Mouse (Mus musculus) urinary bladder, postnatal 4 days (tissue): ENCODE results near the gene Rnf157.
"Not testable (repeated sequence)": the region's sequence is repeated elsewhere in the genome, so short reads cannot be mapped to it uniquely, and the experiment has no call there.

Source experiments
- DNase-seq, 2 experiments: peaks; one replicate each; pipeline ENCODE4 v3.0.0; 2021 to 2022; ENCODE audit warnings: low spot score in 2 of 2

The Rnf157 gene

DNA sequence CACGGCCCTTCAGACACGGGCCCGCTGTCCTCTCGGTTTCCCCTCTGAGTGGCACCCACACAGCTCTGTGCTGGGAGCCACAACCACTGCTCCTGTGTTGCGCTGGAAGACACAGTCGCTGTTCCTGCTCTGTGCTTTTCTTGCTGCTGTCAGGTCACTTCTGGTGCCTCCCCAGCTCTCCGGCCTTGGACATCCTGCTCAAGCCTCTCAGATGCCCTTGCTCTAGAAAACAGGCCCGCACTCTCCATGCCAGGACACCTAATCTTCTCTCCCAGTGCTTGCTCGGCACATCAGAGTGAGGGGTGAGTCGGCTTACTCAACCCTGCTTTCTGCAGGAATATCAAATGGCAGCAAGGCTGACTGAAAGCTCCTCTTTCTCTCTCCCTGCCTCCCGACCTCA, 28.7 kb downstream of the Rnf157 start:
- DNase-seq: no peak

DNA sequence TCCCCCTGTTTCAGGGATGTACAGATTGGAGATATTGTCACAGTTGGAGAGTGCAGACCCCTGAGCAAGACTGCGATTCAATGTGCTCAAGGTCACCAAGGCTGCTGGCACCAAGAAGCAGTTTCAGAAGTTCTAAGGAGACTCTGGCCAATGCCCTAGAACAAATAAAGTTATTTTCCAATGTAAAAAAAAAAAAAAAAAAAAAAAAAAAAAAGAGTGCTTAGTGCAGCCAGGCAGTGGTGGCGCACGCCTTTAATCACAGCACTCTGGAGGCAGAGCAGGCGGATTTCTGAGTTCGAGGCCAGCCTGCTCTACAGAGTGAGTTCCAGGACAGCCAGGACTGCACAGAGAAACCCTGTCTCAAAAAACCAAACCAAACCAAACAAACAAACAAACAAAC, 29.8 kb downstream of the Rnf157 start:
- not testable (repeated sequence) for DNase-seq

GRCm38 (mm10) chr11:116380767-116381166, 32.1 kb downstream of the Rnf157 start:
- no peak for DNase-seq

- DNase-seq: no peak
Observed at GRCm38 (mm10) chr11:116379530-116379929, 33.3 kb downstream of the Rnf157 start.

- no peak for DNase-seq
Observed at GRCm38 (mm10) chr11:116376945-116377661, 35.7 kb downstream of the Rnf157 start.

- no peak for DNase-seq
Observed at GRCm38 (mm10) chr11:116371894-116372450, 40.9 kb downstream of the Rnf157 start.

DNA sequence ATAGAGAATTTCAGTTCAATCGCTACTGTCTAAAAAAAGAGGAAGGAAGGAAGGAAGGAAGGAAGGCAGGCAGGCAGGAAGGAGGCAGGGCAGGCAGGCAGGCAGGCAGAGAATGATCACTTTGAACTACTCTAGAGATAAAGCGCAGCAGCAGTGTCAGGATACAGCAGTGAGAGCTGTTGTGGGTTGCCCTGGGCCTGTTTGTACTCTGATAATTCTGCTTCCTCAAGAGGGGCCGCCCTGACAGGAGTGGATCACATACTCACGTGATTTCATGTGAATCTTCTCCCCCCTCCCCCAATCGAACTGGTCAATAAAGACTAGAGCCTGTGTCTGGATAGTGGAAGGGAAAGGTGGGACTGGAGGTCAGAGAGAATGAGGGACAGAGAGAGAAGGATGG, 43.2 kb downstream of the Rnf157 start:
- no peak for DNase-seq

- DNase-seq: no peak
Observed at GRCm38 (mm10) chr11:116369051-116369450, 43.8 kb downstream of the Rnf157 start.

DNA sequence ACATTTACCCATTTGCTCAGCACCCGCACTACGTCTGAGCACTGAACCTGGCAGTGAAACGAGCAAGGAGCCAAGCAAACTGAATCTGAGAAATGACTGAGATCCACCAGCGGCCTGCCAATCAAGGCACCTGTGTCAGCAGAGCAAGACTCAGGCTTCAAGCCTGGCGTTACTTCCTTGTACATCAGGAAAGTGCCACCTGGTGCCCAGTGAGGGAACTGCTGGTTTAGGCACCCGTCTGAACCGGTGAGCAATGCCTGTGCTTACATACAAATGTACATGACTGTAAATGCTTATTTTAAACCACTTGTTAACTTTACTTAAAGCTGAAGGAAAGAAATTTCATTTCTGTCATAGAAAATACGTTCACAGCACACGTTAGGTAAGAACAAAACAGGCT, 44.7 kb downstream of the Rnf157 start:
- peak; percentile 75 to 87 for DNase-seq

GRCm38 (mm10) chr11:116366647-116367046, 46.2 kb downstream of the Rnf157 start:
- no peak for DNase-seq

GRCm38 (mm10) chr11:116366124-116366523, 46.7 kb downstream of the Rnf157 start:
- no peak for DNase-seq

- no peak for DNase-seq
Observed at GRCm38 (mm10) chr11:116365432-116365831, 47.4 kb downstream of the Rnf157 start.

GRCm38 (mm10) chr11:116362015-116362414, 50.8 kb downstream of the Rnf157 start:
- no peak for DNase-seq

DNA sequence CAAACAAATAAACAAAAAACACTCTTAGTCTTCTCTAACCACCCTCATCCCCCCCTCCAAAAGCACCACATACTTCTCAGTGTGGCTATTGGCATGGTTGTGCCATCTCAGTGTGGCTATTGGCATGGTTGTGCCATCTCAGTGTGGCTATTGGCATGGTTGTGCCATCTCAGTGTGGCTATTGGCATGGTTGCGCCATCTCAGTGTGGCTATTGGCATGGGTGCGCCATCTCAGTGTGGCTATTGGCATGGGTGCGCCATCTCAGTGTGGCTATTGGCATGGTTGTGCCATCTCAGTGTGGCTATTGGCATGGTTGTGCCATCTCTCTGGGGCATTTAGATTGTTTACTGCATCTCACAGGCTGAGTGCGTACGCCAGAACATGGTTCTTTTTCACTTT, 51.9 kb downstream of the Rnf157 start:
- DNase-seq: not testable (repeated sequence)

DNA sequence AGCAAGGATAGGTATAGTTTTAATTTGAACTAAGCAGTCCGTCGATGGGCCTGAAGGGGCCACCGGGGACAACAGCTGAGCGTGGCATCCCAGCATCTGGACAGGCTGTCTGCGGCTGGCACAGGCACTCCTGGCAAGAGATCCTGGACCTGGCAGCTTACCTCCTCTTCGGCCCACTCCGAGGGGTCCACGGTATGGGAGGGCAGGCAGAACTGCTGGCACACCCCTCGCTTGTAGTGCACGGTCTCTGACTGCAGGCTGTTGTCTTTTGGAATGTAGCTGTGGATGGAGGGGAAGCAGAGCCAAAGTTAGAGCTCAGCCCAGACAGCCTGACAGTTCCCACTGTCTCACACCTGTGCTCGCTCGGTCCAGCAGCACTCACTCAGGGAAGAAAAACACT, 53.2 kb downstream of the Rnf157 start:
- DNase-seq: no peak

DNA sequence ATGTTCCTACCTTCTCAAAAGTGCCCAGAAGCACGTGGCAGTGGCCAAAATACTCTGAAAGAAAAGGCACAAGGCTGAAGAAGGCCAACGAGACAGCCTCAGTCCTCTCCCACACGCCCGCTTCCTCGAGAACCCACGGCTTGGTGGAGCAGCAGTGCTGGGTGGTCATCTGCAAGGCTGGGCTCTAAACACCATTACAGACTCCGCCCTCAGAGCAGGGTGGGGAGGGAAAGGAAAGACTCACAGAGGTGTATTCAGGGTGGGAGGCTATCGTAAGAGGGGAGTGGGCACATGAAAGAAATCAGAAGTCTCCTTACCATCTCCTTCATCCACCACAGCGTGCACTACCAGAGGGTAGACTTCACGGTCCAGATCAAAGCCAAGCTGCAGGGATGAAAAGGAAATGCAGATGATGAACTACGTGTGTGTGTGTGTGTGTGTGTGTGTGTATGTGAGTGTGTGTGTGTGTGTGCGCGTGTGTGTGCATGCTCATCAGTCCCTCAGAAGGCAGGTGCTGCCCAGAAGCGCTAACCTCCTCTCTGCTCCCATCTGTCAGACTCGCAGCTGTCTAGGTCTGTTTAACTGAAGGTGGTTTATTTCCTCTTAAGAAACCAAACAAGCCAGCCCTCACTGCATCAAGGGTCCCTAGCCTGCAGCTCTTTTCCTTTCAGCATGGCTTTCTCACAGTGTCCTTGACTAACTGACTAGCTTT, 53.8 kb downstream of the Rnf157 start:
- no peak for DNase-seq

DNA sequence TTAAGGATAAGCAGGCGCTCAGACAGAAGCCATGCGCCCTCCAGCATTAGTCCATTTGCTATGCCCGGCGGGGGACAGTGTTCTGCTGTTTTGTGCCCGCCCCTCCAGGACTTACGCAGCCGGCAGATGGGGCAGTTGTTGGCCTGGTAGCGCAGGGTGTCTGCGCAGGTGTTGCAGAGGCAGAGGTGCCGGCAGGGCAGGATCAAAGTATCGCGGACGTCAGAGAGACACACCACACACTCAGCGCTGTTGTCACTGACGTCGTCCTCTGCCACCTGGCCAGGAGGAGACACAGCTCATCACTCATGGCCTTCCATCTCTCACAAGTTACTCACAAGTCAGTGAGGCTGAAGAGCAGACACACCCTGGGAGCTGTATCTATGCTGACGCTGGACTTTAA, 58.3 kb downstream of the Rnf157 start:
- no peak for DNase-seq

- no peak for DNase-seq
Observed at GRCm38 (mm10) chr11:116353535-116353934, 59.3 kb downstream of the Rnf157 start.

DNA sequence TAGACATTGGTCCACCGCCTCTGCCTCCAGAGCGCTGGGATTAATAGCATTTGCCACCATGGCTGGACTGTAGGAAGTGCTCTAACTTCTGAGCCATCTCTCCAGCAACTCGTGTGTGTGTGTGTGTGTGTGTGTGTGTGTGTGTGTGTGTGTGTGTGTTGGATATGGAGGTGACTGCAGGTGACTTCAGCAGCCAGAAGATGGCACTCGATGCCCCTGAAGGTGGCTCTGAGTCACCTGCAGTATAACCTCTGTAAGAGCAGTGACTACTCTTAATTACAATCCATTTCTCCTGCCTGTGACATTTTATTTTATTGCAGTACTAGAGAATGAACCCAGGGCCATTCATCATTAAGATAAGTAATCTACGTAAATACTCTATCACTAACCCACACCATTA, 61.5 kb downstream of the Rnf157 start:
- no peak for DNase-seq

- no peak for DNase-seq
Observed at GRCm38 (mm10) chr11:116347955-116348354, 64.9 kb downstream of the Rnf157 start.

- no peak for DNase-seq
Observed at GRCm38 (mm10) chr11:116347012-116347411, 65.8 kb downstream of the Rnf157 start.

- no peak for DNase-seq
Observed at GRCm38 (mm10) chr11:116342069-116342791, 70.6 kb downstream of the Rnf157 start.
